ENCODE assay signal across 17 mouse cellular contexts in genomic region chr8:82372846-82373245, GRCm38 (mm10). TPM values are rescaled to one million over a fixed set of nuclear protein-coding genes. Genes with fewer than 3 reads are reported as not detected.
"Had no signal": no experiment of that assay in that cellular context is flagged by ENCODE, and none has a peak within 500 bp of the region (broad histone marks: within the 10 kb centered on the region; RNA-seq: fewer than 3 reads in every experiment).

No protein-coding gene starts in this region.

- H3K4me1 ChIP-seq: midbrain, embryonic 13.5 days; midbrain, embryonic 15.5 days; neural tube, embryonic 12.5 days had no signal

- H3K4me2 ChIP-seq: lung, embryonic 15.5 days; midbrain, embryonic 11.5 days; midbrain, embryonic 13.5 days; midbrain, embryonic 15.5 days; neural tube, embryonic 12.5 days had no signal

- H3K4me3 ChIP-seq: lung, embryonic 15.5 days; midbrain, embryonic 13.5 days; midbrain, embryonic 15.5 days; neural tube, embryonic 12.5 days had no signal

- H3K36me3 ChIP-seq: lung, embryonic 15.5 days; midbrain, embryonic 13.5 days; midbrain, embryonic 15.5 days; neural tube, embryonic 12.5 days had no signal

- DNase-seq: liver, postnatal 0 days; lung, adult 2 months; lung, postnatal 14 days; lung, postnatal 36 days; right cerebral cortex, postnatal 14 days; thymus, adult 18-20 months; thymus, postnatal 14 days; thymus, postnatal 4 days had no signal

- H3K9me3 ChIP-seq: lung, embryonic 15.5 days; megakaryocyte, embryonic 14.5 days; midbrain, embryonic 13.5 days; midbrain, embryonic 15.5 days; neural tube, embryonic 12.5 days had no signal

- H3K27ac ChIP-seq: lung, embryonic 15.5 days; macrophage; midbrain, embryonic 13.5 days; midbrain, embryonic 15.5 days; neural tube, embryonic 12.5 days had no signal

- H3K27me3 ChIP-seq: lung, embryonic 15.5 days; megakaryocyte, embryonic 14.5 days; midbrain, embryonic 13.5 days; midbrain, embryonic 15.5 days; neural tube, embryonic 12.5 days had no signal

- ATAC-seq: liver, postnatal 0 days; lung, postnatal 0 days; midbrain, embryonic 13.5 days; midbrain, embryonic 15.5 days had no signal

- H3K9ac ChIP-seq: liver, postnatal 0 days; lung, embryonic 15.5 days; midbrain, embryonic 13.5 days; midbrain, embryonic 15.5 days; neural tube, embryonic 12.5 days had no signal

RNA-seq across cellular contexts. Expression of gene Il15, which starts 30.2 kb away (rescaled TPM):
- polyA plus RNA-seq: neural tube, embryonic 14.5 days had no signal
